Mouse (Mus musculus) ovary, postnatal 10 days (tissue): Measurements from ENCODE around the gene Dnmbp.

Source experiments
- DNase-seq: peaks from one replicate; pipeline ENCODE4 v3.0.0; 2022; ENCODE audit warnings: low spot score

Dnmbp gene

GRCm38 (mm10) chr19:43877364-43877763 lies 62.6 kb downstream of the Dnmbp start:
- DNase-seq: no peak

GRCm38 (mm10) chr19:43875996-43876395 lies 64.0 kb downstream of the Dnmbp start:
- DNase-seq: no peak

- DNase-seq: no peak
Measured at GRCm38 (mm10) chr19:43874351-43874750, 65.6 kb downstream of the Dnmbp start.

GRCm38 (mm10) chr19:43870418-43870817 lies 69.6 kb downstream of the Dnmbp start:
- DNase-seq: no peak

- DNase-seq: no peak
Measured at GRCm38 (mm10) chr19:43857347-43857746, 82.6 kb downstream of the Dnmbp start.

- no peak for DNase-seq
Measured at GRCm38 (mm10) chr19:43852837-43853545, 87.0 kb downstream of the Dnmbp start.

GRCm38 (mm10) chr19:43851996-43852630 lies 87.9 kb downstream of the Dnmbp start:
- DNase-seq: no peak

GRCm38 (mm10) chr19:43850026-43850425 lies 90.0 kb downstream of the Dnmbp start:
- no peak for DNase-seq

- DNase-seq: no peak
Measured at GRCm38 (mm10) chr19:43847966-43848365, 92.0 kb downstream of the Dnmbp start.

- no peak for DNase-seq
Measured at GRCm38 (mm10) chr19:43847056-43847455, 92.9 kb downstream of the Dnmbp start.

- DNase-seq: no peak
Measured at GRCm38 (mm10) chr19:43845331-43845908, 94.6 kb downstream of the Dnmbp start.

- no peak for DNase-seq
Measured at GRCm38 (mm10) chr19:43843184-43843583, 96.8 kb downstream of the Dnmbp start.

- DNase-seq: peak; percentile 46
Measured at GRCm38 (mm10) chr19:43832425-43833069, 107.4 kb downstream of the Dnmbp start.

GRCm38 (mm10) chr19:43826855-43827254 lies 113.1 kb downstream of the Dnmbp start:
- DNase-seq: no peak

GRCm38 (mm10) chr19:43815661-43816414 lies 124.2 kb downstream of the Dnmbp start:
- DNase-seq: peak; percentile 9

- DNase-seq: no peak
Measured at GRCm38 (mm10) chr19:43813315-43813714, 126.7 kb downstream of the Dnmbp start.

GRCm38 (mm10) chr19:43811419-43811818 lies 128.6 kb downstream of the Dnmbp start:
- DNase-seq: no peak

GRCm38 (mm10) chr19:43809331-43809730 lies 130.7 kb downstream of the Dnmbp start:
- DNase-seq: no peak

GRCm38 (mm10) chr19:43803866-43804265 lies 136.1 kb downstream of the Dnmbp start:
- no peak for DNase-seq

- DNase-seq: no peak
Measured at GRCm38 (mm10) chr19:43801427-43802051, 138.5 kb downstream of the Dnmbp start.

- no peak for DNase-seq
Measured at GRCm38 (mm10) chr19:43797216-43797615, 142.8 kb downstream of the Dnmbp start.
